Mouse (Mus musculus): ENCODE data around the gene Psenen.

Psenen gene

DNA sequence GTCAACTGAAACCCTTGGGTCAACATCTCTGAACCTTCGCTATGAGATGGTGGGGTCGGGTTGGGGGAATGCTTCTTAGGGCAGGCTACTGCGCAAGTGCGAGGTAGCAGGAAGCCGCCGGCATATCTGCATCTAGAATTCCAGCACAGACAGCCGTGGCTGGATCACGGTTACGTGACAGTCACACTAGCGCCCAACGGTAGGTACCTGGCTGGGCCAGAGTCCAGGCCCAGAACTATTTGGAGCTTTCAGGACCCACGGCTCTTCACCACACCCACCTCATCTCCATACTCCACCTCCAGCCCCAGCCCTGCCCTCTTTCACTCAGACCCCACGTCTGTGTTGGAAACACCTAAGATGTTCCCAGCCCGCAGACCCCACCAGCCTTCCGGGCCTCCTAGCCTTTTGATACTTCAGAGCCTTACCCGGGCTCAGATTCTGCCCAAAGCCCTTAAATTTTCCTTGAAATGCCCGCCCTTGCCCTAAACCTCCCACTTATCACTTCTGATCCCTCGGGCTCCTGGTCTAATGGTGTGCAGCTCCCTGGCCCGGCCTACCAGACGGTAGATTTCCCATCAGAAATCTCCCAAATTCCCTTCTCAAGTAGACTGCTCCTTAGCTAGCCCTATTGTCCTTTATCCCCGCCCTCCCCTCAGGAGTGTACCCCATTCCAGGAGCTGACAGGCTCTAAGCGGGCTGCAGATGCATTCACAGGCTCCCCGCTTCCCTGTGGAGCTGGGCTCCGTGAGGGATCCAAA is 48.2 kb downstream of the Psenen start:
- DNase-seq (ENCODE audit: low spot score in 2 of 2), result no peak

Data from frontal cortex, postnatal 14 days (tissue).